Mouse (Mus musculus) ES-E14 (cell line): ENCODE measurements around the gene Phxr2.

Source experiments
- CHD2 ChIP-seq: IDR thresholded peaks from 2 replicates; pipeline ENCODE4 v1.6.1; 2014; ENCODE audit warnings: mild to moderate bottlenecking, low read depth, low read length, inconsistent platforms
- HCFC1 ChIP-seq: IDR thresholded peaks from 2 replicates; pipeline ENCODE4 v1.6.1; 2012; ENCODE audit warnings: low read length, inconsistent platforms, borderline replicate concordance; ENCODE audit not compliant: insufficient read depth
- MAFK ChIP-seq: IDR thresholded peaks from 2 replicates; pipeline ENCODE4 v1.6.1; 2014; ENCODE audit warnings: mild to moderate bottlenecking, low read depth, low read length, inconsistent platforms; ENCODE audit not compliant: insufficient read depth
- ZC3H11A ChIP-seq: IDR thresholded peaks from 2 replicates; pipeline ENCODE4 v1.6.1; 2012; ENCODE audit warnings: low read depth, mild to moderate bottlenecking, inconsistent platforms, low read length, borderline replicate concordance

DNA sequence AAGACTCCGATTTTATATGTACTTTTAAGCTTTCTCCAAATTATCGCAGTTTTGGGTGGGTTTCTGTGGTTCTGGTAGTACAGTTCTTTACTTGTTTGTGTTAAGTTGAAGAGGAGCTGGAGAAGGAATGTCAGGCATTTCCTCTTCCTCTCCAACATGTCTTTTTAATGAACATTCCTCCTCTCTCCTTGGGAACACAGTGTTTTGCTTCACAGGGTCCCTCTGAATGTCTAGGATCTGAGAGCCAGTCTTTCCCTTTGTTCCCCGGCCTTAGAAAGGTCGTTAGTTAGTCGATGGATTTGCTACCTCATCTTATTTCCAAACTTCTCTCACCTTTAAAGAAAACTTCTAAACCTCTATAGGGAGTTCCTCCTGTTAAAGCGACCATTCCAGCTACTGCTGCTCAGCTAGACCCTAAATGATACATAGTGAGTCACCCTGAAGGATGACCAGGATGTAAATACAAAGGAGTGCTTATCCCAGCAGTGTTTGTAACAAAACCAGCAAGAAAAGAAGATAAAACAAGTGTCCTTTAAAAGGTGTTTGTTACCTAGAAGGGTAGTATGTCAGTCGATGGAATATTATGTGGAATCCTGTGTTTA lies 46.9 kb upstream of the Phxr2 start:
- TF ChIP-seq ZC3H11A, result no peak
- TF ChIP-seq HCFC1, result no peak
- no peak for TF ChIP-seq MAFK
- no peak for TF ChIP-seq CHD2
